Mouse (Mus musculus): ENCODE results near the gene Srgap1.

DNA sequence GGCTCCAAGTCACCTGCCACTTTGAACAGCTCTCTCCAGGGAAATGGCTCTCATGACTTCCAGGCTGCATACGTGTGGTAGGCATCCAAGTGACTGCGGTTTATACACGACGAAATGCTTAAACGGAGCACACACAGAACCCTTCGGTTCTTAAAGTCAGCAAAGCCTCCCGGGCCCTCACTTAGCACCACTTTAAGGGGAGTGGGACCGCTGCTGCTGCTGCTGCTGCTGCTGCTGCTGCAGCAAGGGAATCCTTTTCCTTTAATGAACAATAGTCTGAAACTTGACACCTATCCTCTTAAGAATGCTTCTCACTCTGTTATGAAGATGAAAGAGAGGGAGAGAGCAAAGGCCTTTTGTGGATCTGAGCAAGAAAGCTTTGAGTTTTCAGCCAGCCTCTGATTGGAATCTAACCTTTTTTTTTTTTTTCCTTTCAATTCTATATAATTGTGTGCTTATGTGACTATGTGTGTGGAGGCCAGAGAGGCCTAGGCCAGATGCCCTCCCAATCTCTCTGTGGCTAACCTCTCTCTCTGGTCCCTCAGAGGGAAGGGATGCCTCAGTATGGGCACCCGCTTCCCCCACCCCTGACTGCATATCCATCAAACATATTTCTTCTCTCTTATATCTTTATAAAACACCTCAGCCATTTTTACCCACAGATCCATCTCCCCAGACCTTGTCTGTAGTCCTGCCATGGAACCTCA lies 161.4 kb downstream of the Srgap1 start:
- TF ChIP-seq CTCF (IDR thresholded peaks at IDR 0.05; ENCODE audit: control insufficient read depth, insufficient read depth, low read length) = no peak
- TF ChIP-seq POLR2A (IDR thresholded peaks at IDR 0.05; ENCODE audit: borderline replicate concordance, control insufficient read depth, low read depth, low read length) = no peak
